In genomic region chr10:86976001-86976726, GRCm38 (mm10) we compare ENCODE assay signal across 9 mouse cellular contexts. TPM values are rescaled to one million over a fixed set of nuclear protein-coding genes. Genes with fewer than 3 reads are reported as not detected.
DNase-seq lines count a peak whose midpoint lies in the region; ATAC-seq and TF ChIP-seq lines count a peak whose summit lies in the region.
"Had no signal": no experiment of that assay in that cellular context is flagged by ENCODE, and none has a peak within 500 bp of the region (broad histone marks: within the 10 kb centered on the region; RNA-seq: fewer than 3 reads in every experiment).

No protein-coding gene starts in this region.

- TF ChIP-seq POLR2A in liver, adult 2 months (IDR thresholded peaks at IDR 0.05; ENCODE audit: extremely low read depth, insufficient read depth, low read length): no peak

- no peaks in the 10 kb centered on the region; the same call in none of the 2 replicates for H3K4me1 ChIP-seq in liver, adult 2 months (ENCODE audit: control insufficient read depth, insufficient read depth, low read length)
- no peaks in the 10 kb centered on the region for H3K4me1 ChIP-seq in liver, embryonic 12.5 days

- peak; percentile 36; the same call in 1 of the 2 replicates for TF ChIP-seq CTCF in liver, adult 2 months (IDR thresholded peaks at IDR 0.05; ENCODE audit: low read depth, low read length)

- no peaks in the 10 kb centered on the region for H3K9me3 ChIP-seq in liver, embryonic 12.5 days (replicated peaks)
- H3K9me3 ChIP-seq: liver, embryonic 15.5 days had no signal

- no peak for ATAC-seq in liver, embryonic 12.5 days
- ATAC-seq in common myeloid progenitor, adult 5-6 weeks (replicated peaks; ENCODE audit: low read depth, poor library complexity, severe bottlenecking): peak; percentile 47; the same call in 1 of the 2 replicates

- no peak overlapping the region for H3K4me3 ChIP-seq in liver, adult 2 months (ENCODE audit: insufficient read depth, low read depth, low read length)
- no peak overlapping the region for H3K4me3 ChIP-seq in liver, embryonic 12.5 days
- H3K4me3 ChIP-seq: liver, embryonic 15.5 days had no signal

- DNase-seq in cerebellum, adult 8-10 months: peak; percentile 10
- DNase-seq in cerebellum, adult 9-10 months: no peak
- peak; percentile 26 for DNase-seq in liver, adult 2 months (ENCODE audit: extremely low read depth, low read depth, low spot score)
- peak; percentile 42 to 66 for DNase-seq in left cerebral cortex, adult 9 months (ENCODE audit: low spot score in 2 of 2)
- peak; percentile 50 for DNase-seq in right cerebral cortex, postnatal 25 days
- no peak for DNase-seq in urinary bladder, postnatal 4 days (ENCODE audit: low spot score in 2 of 2)

- H3K4me2 ChIP-seq in liver, embryonic 12.5 days: no peak overlapping the region
- H3K4me2 ChIP-seq: liver, embryonic 15.5 days had no signal

- no peaks in the 10 kb centered on the region for H3K27me3 ChIP-seq in liver, adult 2 months (ENCODE audit: control insufficient read depth, insufficient read depth, low read length)
- H3K27me3 ChIP-seq in liver, embryonic 12.5 days (replicated peaks): peaks cover 5% of the 10 kb centered on the region
- H3K27me3 ChIP-seq: liver, embryonic 15.5 days had no signal

- WGBS in liver, adult 2 months: 78% methylated on average over 5 of the region's 5 CpGs
- 64% methylated on average over 5 of the region's 5 CpGs for WGBS in liver, embryonic 12.5 days (ENCODE audit: insufficient replicate concordance)

- H3K36me3 ChIP-seq in liver, adult 2 months (ENCODE audit: control insufficient read depth, insufficient read depth, low read length): no peaks in the 10 kb centered on the region
- no peaks in the 10 kb centered on the region for H3K36me3 ChIP-seq in liver, embryonic 12.5 days
- H3K36me3 ChIP-seq: liver, embryonic 15.5 days had no signal

- H3K9ac ChIP-seq in liver, adult 2 months (ENCODE audit: low read depth, low read length): no peak overlapping the region
- H3K9ac ChIP-seq in liver, embryonic 12.5 days: no peak overlapping the region
- H3K9ac ChIP-seq: liver, embryonic 15.5 days had no signal

- H3K79me2 ChIP-seq in liver, adult 2 months (ENCODE audit: control insufficient read depth, insufficient read depth, low read length): no peaks in the 10 kb centered on the region

- H3K27ac ChIP-seq in liver, adult 2 months (replicated peaks; ENCODE audit: insufficient read depth, low read depth, low read length): no peak overlapping the region
- no peak overlapping the region for H3K27ac ChIP-seq in liver, embryonic 12.5 days
- H3K27ac ChIP-seq: liver, embryonic 15.5 days had no signal

RNA-seq across cellular contexts. Expression of gene Stab2, which starts 31.7 kb away (rescaled TPM):
- total RNA-seq in liver, adult 2 months (2014; rRNA removed): 73.5 and 85.8 TPM in 2 replicates
- 14.7 and 24.0 TPM in 2 replicates for polyA plus RNA-seq in liver, adult 2 months (2012; rRNA removed)
- 26.9 and 31.7 TPM in 2 replicates for polyA plus RNA-seq in liver, embryonic 12.5 days (2016; fragmentation: Nextera tagmentation; extraction: Ambion mirVana)
- not detected in 2 replicates for total RNA-seq in common myeloid progenitor, adult 5-6 weeks (2017)

Comparison
In these comparisons a context has a peak if more than half of its experiments do, and no peak if none do; other contexts are left out.
1. DNase-seq: peak in cerebellum, adult 8-10 months (single experiment), liver, adult 2 months (single experiment), left cerebral cortex, adult 9 months (2 of 2) and right cerebral cortex, postnatal 25 days (single experiment); none in cerebellum, adult 9-10 months (single experiment) and urinary bladder, postnatal 4 days (0 of 2).
2. RNA of gene Stab2, which starts 31.7 kb away (total RNA-seq): 73.5 to 85.8 TPM in liver, adult 2 months; not detected in common myeloid progenitor, adult 5-6 weeks; every median in the first group is over 10 times any median in the second.